Mouse (Mus musculus) spleen, adult 12 weeks (tissue): ENCODE results near the gene Obox6.

Experiments
- DNase-seq: peaks from one replicate; pipeline ENCODE4 v3.0.0; 2022; ENCODE audit warnings: low spot score

Gene Obox6

DNA sequence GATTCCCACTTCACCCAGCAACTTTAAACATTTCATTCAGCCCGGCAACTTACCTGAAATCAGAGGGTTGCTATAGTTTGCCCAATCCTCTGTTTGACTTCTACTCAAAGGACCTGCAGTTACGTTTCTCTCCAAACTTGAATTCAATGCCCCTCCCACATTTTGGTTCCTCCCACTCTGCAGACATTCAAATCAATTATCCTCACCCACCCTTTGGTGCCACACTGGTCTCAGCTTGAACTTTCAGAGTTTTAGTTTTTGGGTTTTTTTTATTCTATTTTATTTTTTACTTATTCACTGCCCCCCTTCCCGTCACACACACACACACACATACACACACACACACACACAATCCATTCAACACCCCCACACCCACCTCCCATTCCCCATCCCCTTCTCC, at the start of gene Obox6:
TSS of gene Obox6 (minus strand) at position 101 of the 400 bp plus-strand sequence.
- DNase-seq, result no peak

DNA sequence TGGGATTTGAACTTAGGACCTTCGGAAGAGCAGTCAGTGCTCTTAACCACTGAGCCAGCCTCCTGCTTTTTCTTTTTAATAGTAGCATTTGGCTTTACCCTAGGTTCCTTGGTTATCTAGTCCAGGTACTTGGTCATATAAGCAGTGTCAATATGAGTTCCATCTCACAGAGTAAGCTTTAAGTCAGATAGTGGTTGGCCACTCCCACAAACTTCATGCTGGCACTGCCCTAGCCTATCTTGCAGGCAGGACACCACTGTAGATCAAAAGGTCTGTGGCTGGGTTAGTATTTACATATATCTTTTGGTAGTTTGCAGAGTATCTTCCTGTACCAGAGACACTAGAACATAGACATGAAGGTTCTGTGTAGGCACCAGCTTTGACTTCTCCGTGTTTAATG, 44.6 kb upstream of the Obox6 start:
- DNase-seq, result no peak

DNA sequence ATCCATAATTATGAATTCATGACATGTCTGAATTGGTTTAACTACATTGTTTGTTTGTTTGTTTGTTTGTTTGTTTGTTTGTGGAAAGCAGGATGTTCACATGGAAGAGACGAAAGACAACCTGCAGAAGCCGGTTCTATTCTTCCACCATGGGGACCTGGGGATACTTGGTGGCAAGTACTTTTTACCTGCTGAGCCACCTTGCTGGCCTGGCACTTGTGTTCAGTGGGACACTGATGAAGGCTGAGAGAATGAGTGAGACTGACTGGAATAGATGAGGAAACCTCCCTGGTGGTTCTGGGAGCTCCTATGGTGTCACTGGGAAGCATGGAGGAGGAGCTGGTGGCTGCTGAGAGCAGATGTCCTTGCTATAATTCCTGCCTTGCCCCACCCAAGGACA, 42.8 kb upstream of the Obox6 start, which contains the start of gene Crxos:
TSS of gene Crxos (plus strand) at position 301 of the 400 bp plus-strand sequence.
- no peak for DNase-seq

DNA sequence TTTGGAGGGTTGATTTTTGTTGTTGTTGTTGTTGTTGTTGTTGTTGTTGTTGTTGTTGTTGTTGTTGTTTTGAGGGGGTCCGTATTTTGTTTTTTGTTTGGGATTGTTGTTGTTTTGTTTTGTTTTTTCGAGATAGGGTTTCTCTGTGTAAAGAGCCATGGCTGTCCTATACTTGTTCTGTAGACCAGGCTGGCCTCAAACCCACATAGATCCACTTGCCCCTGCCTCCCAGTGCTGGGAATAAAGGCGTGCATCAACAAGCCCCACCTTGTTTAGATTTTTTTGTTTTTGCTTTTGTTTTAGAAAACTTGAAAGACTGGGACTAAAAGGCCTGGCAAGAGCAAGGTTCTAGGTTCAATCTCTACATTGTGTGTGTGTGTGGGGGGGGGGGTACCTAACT, 42.4 kb upstream of the Obox6 start:
- no peak for DNase-seq

DNA sequence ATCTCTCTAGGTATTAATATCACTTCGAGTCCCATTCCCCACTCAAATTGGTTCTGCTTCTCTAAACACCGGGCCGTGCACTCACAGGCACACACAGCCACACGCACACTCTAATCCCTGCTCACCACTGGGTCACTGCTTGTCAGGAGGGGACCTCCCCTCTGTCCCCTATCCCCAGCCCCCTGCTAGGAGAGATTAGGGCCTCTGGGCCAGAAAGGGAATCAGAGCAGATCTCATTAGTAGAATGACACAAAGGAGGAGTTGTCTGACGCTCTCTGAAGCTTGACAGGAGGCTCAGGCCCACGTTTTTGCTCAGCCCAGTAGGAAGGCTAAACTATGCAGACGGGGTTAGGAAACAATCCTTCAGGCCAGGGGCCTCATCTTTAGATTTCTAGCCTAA, 41.9 kb upstream of the Obox6 start:
- no peak for DNase-seq

DNA sequence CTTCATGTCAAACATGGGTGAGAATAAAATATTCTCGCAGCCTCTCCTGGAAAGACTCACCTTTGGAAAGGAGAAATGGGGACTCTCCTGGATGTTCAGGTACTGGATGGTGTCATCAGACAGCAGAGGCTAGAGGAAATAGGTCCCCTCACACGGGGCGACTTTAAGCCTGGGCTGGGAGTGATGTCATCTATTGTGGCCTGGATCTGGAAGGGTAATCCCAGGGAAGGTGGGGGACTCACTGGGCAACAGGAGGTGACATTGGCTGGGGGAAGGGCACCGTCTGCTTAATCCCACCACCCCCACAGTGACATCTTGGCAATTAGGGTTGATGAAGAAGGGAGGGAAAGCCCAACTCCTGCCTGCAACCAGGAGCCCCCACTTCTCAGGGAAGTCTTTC, 40.3 kb upstream of the Obox6 start, which contains the start of gene Crx:
TSS of gene Crx (minus strand) at position 213 of the 400 bp plus-strand sequence.
- DNase-seq, result no peak

DNA sequence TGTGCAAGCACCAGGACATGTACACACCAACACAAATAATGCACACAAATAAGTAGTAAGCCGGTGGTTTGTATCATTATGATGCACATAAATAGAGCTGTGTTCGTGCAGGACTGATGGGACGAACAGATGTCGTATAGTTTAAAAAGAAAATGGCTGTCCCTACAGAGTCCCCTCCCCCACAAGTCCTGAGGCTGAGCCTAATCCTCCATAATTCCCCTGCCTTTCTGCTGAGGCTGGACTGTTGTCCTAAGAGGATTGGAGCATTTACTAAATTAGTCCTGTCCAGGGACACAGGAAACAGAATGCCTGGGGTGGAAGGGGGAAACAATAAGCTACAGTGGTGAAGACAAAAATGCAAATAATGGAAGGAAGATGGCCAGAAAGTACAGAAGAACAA, 24.6 kb upstream of the Obox6 start:
- DNase-seq, result no peak

DNA sequence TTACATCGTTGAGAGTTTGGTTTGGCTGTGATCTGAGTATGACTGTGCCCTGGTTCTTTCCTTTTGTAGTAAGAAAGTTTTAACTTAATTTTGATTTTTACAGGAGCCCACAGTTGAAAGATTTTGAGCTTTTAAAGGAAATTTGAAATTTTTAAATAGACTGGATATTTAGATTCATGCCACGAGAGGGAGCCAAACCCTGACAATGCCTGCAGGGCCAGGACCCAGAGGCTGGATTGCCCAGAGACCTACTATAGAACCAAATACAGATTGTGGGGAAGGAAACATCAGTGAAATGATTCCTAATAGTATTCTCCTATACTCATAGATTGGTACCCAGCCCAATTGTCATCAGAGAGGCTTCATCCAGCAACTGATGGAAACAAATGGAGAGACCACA, 20.2 kb upstream of the Obox6 start:
- DNase-seq, result no peak
